In the genomic region with DNA sequence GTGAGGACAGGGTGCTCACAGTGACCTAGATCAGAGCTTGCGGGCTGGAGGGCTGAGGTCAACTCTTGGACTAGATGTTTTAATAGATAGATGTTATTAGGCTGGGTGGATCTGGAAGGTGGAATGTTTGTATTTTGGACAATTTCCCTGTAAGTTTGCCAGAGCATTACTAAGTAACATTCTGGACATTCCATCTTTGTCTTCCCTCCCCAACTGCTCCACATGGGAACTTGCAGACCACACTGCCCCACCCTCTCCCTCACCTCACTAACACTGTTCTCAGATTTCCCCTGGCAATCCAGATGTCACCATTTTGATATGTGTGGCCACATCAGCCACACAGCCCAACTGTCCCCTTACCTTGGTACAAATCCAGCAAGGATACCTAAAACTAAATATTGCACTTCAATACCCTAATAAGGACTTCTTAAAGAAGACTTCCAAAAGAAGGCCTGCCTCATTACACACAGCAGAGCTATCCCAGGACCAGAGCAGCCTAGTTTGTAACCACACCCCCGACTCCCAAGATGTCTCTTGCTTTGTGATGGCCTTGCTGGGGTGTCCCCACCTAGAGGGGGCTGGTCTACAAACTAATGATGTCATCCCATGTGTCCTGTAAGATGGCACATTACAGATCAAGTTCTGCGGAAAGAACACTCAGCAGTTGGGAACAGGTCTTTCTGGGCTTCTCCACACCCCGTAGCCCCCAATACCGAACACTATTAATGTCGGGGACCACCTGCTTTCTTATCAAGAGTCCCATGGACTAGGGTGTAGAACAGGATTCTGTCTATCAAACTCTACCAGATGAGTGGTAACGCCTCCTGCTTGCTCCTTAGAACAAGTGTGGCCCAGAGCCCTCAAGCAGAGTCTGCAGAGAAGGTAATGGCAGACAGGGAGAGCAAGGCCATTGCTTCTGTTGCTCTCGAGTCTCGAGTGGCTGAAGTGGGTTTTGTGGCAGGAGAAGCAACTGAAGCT, we compare ENCODE assay signal across 24 mouse cellular contexts. TPM values are rescaled to one million over a fixed set of nuclear protein-coding genes. Genes with fewer than 3 reads are reported as not detected.
A peak's percentile ranks its signal among the peaks of the same experiment; 100 is the strongest.
DNase-seq lines count a peak whose midpoint lies in the region; ATAC-seq and TF ChIP-seq lines count a peak whose summit lies in the region.
"Had no signal": no experiment of that assay in that cellular context is flagged by ENCODE, and none has a peak within 500 bp of the region (broad histone marks: within the 10 kb centered on the region; RNA-seq: fewer than 3 reads in every experiment).

No protein-coding gene starts in this region.

- TF ChIP-seq POLR2A in lung, adult 2 months (IDR thresholded peaks at IDR 0.05; ENCODE audit: borderline replicate concordance, extremely low read depth, low read depth, low read length): no peak

- DNase-seq in lung, postnatal 25 days (ENCODE audit: low spot score): peak; percentile 31
- DNase-seq in lung, adult 2 months: no peak
- DNase-seq in liver, embryonic 14.5 days (ENCODE audit: low read depth in 3 of 3, low spot score in 3 of 3): no peak
- no peak for DNase-seq in ovary, postnatal 10 days (ENCODE audit: low spot score)
- DNase-seq in layer of hippocampus, adult 8-10 months (ENCODE audit: low spot score in 2 of 2): no peak
- DNase-seq: adrenal gland, adult 2 months; B cell, adult 2 months; cerebellum, adult 11 months; cerebellum, postnatal 25 days; heart, adult 11 months; thymus, adult 2 months had no signal

- 84% methylated on average over 9 of the region's 9 CpGs for WGBS in intestine, postnatal 0 days
- WGBS in intestine, embryonic 15.5 days: 88% methylated on average over 9 of the region's 9 CpGs
- 83% methylated on average over 9 of the region's 9 CpGs for WGBS in lung, adult 2 months
- 59% methylated on average over 9 of the region's 9 CpGs for WGBS in liver, embryonic 14.5 days (ENCODE audit: insufficient replicate concordance)
- 91% methylated on average over 9 of the region's 9 CpGs for WGBS in forebrain, embryonic 16.5 days

- H3K4me3 ChIP-seq in intestine, postnatal 0 days (ENCODE audit: low read depth, low read length): no peak overlapping the region
- no peak overlapping the region for H3K4me3 ChIP-seq in intestine, embryonic 15.5 days (replicated peaks)
- H3K4me3 ChIP-seq in lung, adult 2 months (replicated peaks; ENCODE audit: extremely low read depth, low read depth, low read length): no peak overlapping the region
- H3K4me3 ChIP-seq in liver, embryonic 14.5 days (ENCODE audit: insufficient read depth in 1 of 2, low read depth in 2 of 2, low read length in 2 of 2): no peak overlapping the region
- no peak overlapping the region for H3K4me3 ChIP-seq in forebrain, embryonic 16.5 days (replicated peaks; ENCODE audit: low read length)
- H3K4me3 ChIP-seq: kidney, embryonic 15.5 days; layer of hippocampus, adult 2 months; limb, embryonic 13.5 days; midbrain, embryonic 13.5 days; neural tube, embryonic 15.5 days had no signal

- H3K27ac ChIP-seq in intestine, postnatal 0 days (ENCODE audit: low read depth, low read length): peak overlapping the region; percentile 21; the same call in 1 of the 2 replicates
- no peak overlapping the region for H3K27ac ChIP-seq in intestine, embryonic 15.5 days
- no peak overlapping the region for H3K27ac ChIP-seq in liver, embryonic 14.5 days
- no peak overlapping the region for H3K27ac ChIP-seq in forebrain, embryonic 16.5 days (ENCODE audit: low read length)
- H3K27ac ChIP-seq: kidney, embryonic 15.5 days; layer of hippocampus, adult 2 months; limb, embryonic 13.5 days; midbrain, embryonic 13.5 days; neural tube, embryonic 15.5 days had no signal

- H3K27me3 ChIP-seq in intestine, postnatal 0 days (replicated peaks; ENCODE audit: control insufficient read depth, insufficient read depth, low read length): no peaks in the 10 kb centered on the region
- H3K27me3 ChIP-seq in intestine, embryonic 15.5 days (replicated peaks): no peaks in the 10 kb centered on the region
- H3K27me3 ChIP-seq in liver, embryonic 14.5 days (ENCODE audit: control insufficient read depth, insufficient read depth, low read length): no peaks in the 10 kb centered on the region
- no peaks in the 10 kb centered on the region for H3K27me3 ChIP-seq in forebrain, embryonic 16.5 days (replicated peaks; ENCODE audit: control insufficient read depth, insufficient read depth, low read length)
- H3K27me3 ChIP-seq: kidney, embryonic 15.5 days; limb, embryonic 13.5 days; midbrain, embryonic 13.5 days; neural tube, embryonic 15.5 days had no signal

- ATAC-seq in intestine, postnatal 0 days: no peak
- ATAC-seq in intestine, embryonic 15.5 days: no peak
- ATAC-seq in liver, embryonic 14.5 days (ENCODE audit: insufficient read depth): peak; percentile 79
- ATAC-seq in forebrain, embryonic 16.5 days: no peak
- ATAC-seq: forebrain, embryonic 14.5 days; midbrain, embryonic 13.5 days had no signal

- peak; percentile 54 for TF ChIP-seq EP300 in liver, embryonic 14.5 days (IDR thresholded peaks at IDR 0.05; ENCODE audit: low read depth)

- no peaks in the 10 kb centered on the region for H3K4me1 ChIP-seq in intestine, postnatal 0 days (replicated peaks; ENCODE audit: control insufficient read depth, insufficient read depth, low read length)
- 0 out of 2 replicates have a peak, but pooled peaks cover 2% of the 10 kb centered on the region for H3K4me1 ChIP-seq in intestine, embryonic 15.5 days (replicated peaks)
- no peaks in the 10 kb centered on the region; the same call in 1 of the 2 replicates for H3K4me1 ChIP-seq in lung, adult 2 months (ENCODE audit: control insufficient read depth, insufficient read depth, low read length)
- H3K4me1 ChIP-seq in liver, embryonic 14.5 days (replicated peaks; ENCODE audit: control insufficient read depth in 2 of 2, insufficient read depth in 2 of 2, low read length in 1 of 2): peaks cover 0 to 8% of the 10 kb centered on the region in 2 experiments; a peak in 1 of 4 replicates
- no peaks in the 10 kb centered on the region for H3K4me1 ChIP-seq in forebrain, embryonic 16.5 days (replicated peaks; ENCODE audit: control insufficient read depth, insufficient read depth, low read length)
- H3K4me1 ChIP-seq: kidney, embryonic 15.5 days; limb, embryonic 13.5 days; midbrain, embryonic 13.5 days; neural tube, embryonic 15.5 days had no signal

- no peak overlapping the region for H3K9ac ChIP-seq in intestine, postnatal 0 days (ENCODE audit: low read depth, low read length)
- no peak overlapping the region for H3K9ac ChIP-seq in intestine, embryonic 15.5 days
- no peak overlapping the region for H3K9ac ChIP-seq in liver, embryonic 14.5 days (replicated peaks)
- no peak overlapping the region for H3K9ac ChIP-seq in forebrain, embryonic 16.5 days (replicated peaks; ENCODE audit: low read depth, low read length)
- H3K9ac ChIP-seq: kidney, embryonic 15.5 days; limb, embryonic 13.5 days; midbrain, embryonic 13.5 days; neural tube, embryonic 15.5 days had no signal

- H3K36me3 ChIP-seq in intestine, postnatal 0 days (ENCODE audit: control insufficient read depth, insufficient read depth): peaks cover 82% of the 10 kb centered on the region
- H3K36me3 ChIP-seq in intestine, embryonic 15.5 days: peaks cover 48% of the 10 kb centered on the region
- peaks cover 17% of the 10 kb centered on the region for H3K36me3 ChIP-seq in liver, embryonic 14.5 days (replicated peaks; ENCODE audit: control insufficient read depth, insufficient read depth, low read depth)
- H3K36me3 ChIP-seq in forebrain, embryonic 16.5 days (ENCODE audit: control insufficient read depth, insufficient read depth): peaks cover 30% of the 10 kb centered on the region

- H3K4me2 ChIP-seq in intestine, postnatal 0 days (replicated peaks; ENCODE audit: low read depth): no peak overlapping the region
- no peak overlapping the region for H3K4me2 ChIP-seq in intestine, embryonic 15.5 days (replicated peaks)
- peak overlapping the region; percentile 29; the same call in 1 of the 2 replicates for H3K4me2 ChIP-seq in liver, embryonic 14.5 days (ENCODE audit: low read depth)
- no peak overlapping the region for H3K4me2 ChIP-seq in forebrain, embryonic 16.5 days (ENCODE audit: low read length)
- H3K4me2 ChIP-seq: kidney, embryonic 15.5 days; limb, embryonic 13.5 days; midbrain, embryonic 13.5 days; neural tube, embryonic 15.5 days had no signal

- no peaks in the 10 kb centered on the region for H3K9me3 ChIP-seq in intestine, postnatal 0 days (ENCODE audit: control insufficient read depth)
- H3K9me3 ChIP-seq in intestine, embryonic 15.5 days: no peaks in the 10 kb centered on the region
- no peaks in the 10 kb centered on the region for H3K9me3 ChIP-seq in liver, embryonic 14.5 days (ENCODE audit: control insufficient read depth, low read length)
- H3K9me3 ChIP-seq in forebrain, embryonic 16.5 days (ENCODE audit: control insufficient read depth, low read length): no peaks in the 10 kb centered on the region
- H3K9me3 ChIP-seq: kidney, embryonic 15.5 days; limb, embryonic 13.5 days; midbrain, embryonic 13.5 days; neural tube, embryonic 15.5 days had no signal

- TF ChIP-seq CTCF in intestine, postnatal 0 days (IDR thresholded peaks at IDR 0.05; ENCODE audit: low read depth): no peak
- TF ChIP-seq CTCF in lung, adult 2 months (IDR thresholded peaks at IDR 0.05; ENCODE audit: insufficient read depth, low read length): no peak
- no peak for TF ChIP-seq CTCF in liver, embryonic 14.5 days (IDR thresholded peaks at IDR 0.05; ENCODE audit: low read depth)

RNA-seq across cellular contexts. Expression of a gene that starts 48.1 kb away (rescaled TPM):
- polyA plus RNA-seq in intestine, postnatal 0 days (2015; fragmentation: Nextera tagmentation; extraction: Ambion mirVana): 0.10 TPM in 1 of 2 replicates, not detected in the other
- 0.43 and 1.3 TPM in 2 replicates for polyA plus RNA-seq in intestine, embryonic 15.5 days (2015; fragmentation: Nextera tagmentation; extraction: Ambion mirVana)
- polyA plus RNA-seq in lung, adult 2 months (2012; rRNA removed): 0.11 and 0.42 TPM in 2 replicates
- polyA plus RNA-seq in liver, embryonic 14.5 days (2012; rRNA removed): 0.39 and 0.64 TPM in 2 replicates
- 0.34 and 0.38 TPM in 2 replicates for polyA plus RNA-seq in liver, embryonic 14.5 days (2014; fragmentation: Nextera tagmentation; extraction: Ambion mirVana)
- 0.22 TPM in 1 of 2 replicates, not detected in the other for polyA plus RNA-seq in forebrain, embryonic 16.5 days (2015; fragmentation: Nextera tagmentation; extraction: Ambion mirVana)
- 1 to 10 TPM in 2 of 4 experiments, under 1 TPM in 2; 0.59 to 1.4 (median 1.0) TPM for total RNA-seq in layer of hippocampus, adult 8-10 months (2022)
- total RNA-seq: adrenal gland, adult 2 months; hematopoietic stem cell, adult 5-6 weeks had no signal
- polyA plus RNA-seq: adrenal gland, adult 2 months; forebrain, embryonic 14.5 days; heart, embryonic 14.5 days; limb, embryonic 13.5 days had no signal

RNA-seq across cellular contexts. Expression of a gene that starts 55.7 kb away (rescaled TPM):
- polyA plus RNA-seq in intestine, postnatal 0 days (2015; fragmentation: Nextera tagmentation; extraction: Ambion mirVana): not detected in 2 replicates
- 0.33 and 0.95 TPM in 2 replicates for polyA plus RNA-seq in intestine, embryonic 15.5 days (2015; fragmentation: Nextera tagmentation; extraction: Ambion mirVana)
- polyA plus RNA-seq in lung, adult 2 months (2012; rRNA removed): not detected in 2 replicates
- not detected in 2 replicates for polyA plus RNA-seq in liver, embryonic 14.5 days (2012; rRNA removed)
- not detected in 2 replicates for polyA plus RNA-seq in liver, embryonic 14.5 days (2014; fragmentation: Nextera tagmentation; extraction: Ambion mirVana)
- polyA plus RNA-seq in forebrain, embryonic 16.5 days (2015; fragmentation: Nextera tagmentation; extraction: Ambion mirVana): 0.42 TPM in 1 of 2 replicates, not detected in the other
- under 1 TPM in 1 of 4 experiments, not detected in 3; 0.56 TPM for total RNA-seq in layer of hippocampus, adult 8-10 months (2022)
- total RNA-seq: adrenal gland, adult 2 months; ES-E14; hematopoietic stem cell, adult 5-6 weeks; layer of hippocampus, adult 2 months; left cerebral cortex, adult 18-20 months had no signal
- polyA plus RNA-seq: adrenal gland, adult 2 months; forebrain, embryonic 14.5 days; heart, embryonic 14.5 days; kidney, embryonic 15.5 days; neural tube, embryonic 15.5 days; thymus, adult 2 months had no signal
